Mouse (Mus musculus): ENCODE measurements at regions not wholly inside any gene's neighbourhood (a gene's known extent, or its start where the extent isn't known, plus 50 kb on each side); places are given as distances from the start of the nearest gene placed in this dataset.

DNA sequence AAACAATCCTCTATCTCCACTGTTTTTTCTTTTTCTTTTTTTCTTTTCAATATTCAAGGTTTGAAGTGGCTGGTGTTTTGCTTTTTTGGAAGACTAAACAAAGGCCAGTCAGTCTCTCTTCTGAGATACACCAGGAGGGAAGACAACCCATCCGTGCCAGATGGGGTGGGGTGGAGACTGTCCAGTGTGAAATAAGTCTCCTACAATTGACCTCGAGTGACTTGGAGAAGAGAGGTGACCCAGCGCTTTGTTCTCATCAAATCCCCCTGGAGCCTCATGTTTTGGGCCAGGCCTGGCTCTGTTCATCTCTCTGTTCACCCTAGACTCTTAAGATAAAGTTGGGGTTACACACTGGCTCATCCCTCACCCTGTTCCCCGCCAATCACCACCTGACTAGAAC lies 169.2 kb upstream of the Tbca start:
- ATAC-seq (replicated peaks; ENCODE audit: low read depth, poor library complexity, severe bottlenecking), result no peak

DNA sequence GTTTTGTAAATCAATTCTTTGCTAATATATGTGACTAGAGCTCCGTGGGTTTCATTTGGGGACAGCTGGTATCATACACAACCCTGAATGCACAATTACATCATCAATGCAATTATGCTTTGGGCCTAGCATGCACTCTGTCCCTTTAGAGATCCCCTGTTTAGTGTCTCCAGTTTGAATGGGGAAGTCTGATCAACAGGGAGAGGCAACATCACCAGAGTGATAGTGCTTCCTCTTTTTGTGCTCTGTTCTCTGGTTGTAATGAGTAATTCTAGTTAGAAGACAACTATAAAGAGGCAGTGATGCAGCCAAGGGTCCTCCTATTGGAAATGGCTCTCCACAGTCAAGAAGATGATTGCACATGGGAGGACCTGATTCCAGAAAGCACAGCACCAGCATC lies 158.7 kb upstream of the Tbca start:
- 0 out of 2 replicates have a peak, but pooled peaks have one; percentile 47 for ATAC-seq (replicated peaks; ENCODE audit: low read depth, poor library complexity, severe bottlenecking)

DNA sequence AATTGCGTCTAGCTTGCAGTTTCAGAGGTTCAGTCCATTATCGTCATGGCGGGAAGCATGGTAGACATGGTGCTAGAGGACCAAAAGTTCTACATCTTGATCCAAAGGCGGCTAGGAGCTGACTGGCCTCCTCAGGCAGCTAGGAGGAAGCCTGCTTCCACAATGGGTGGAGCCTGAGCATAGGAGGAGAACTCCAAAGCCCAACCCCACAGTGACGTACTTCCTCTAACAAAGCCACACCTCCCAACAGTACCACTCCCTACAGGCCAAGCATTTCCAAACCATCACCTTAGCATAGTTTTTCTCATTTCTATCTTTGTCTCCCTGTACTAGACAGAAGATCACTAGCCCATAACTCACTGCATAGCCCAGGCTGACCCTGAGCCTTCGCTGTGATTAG lies 158.0 kb upstream of the Tbca start:
- ATAC-seq (replicated peaks; ENCODE audit: low read depth, poor library complexity, severe bottlenecking), result no peak

DNA sequence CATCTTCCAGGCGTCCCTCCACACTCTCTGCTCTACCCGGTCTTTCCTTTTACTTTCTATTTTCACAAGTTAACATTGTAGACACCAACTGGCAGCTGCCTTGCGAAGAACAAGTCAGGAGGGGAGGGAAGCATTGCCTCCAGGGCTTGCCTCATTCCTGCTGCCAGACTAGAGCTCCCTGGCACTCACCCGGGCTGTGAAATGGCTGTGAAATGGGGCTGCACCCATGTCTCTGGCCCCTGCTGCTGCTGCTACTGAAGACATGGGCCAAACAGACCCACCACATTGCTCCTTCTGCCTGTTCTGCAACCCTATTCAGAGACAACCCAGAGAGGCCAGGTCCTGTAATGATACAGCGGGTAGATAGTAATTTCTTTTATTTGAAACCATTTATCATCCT lies 156.0 kb upstream of the Tbca start:
- no peak for ATAC-seq (replicated peaks; ENCODE audit: low read depth, poor library complexity, severe bottlenecking)

DNA sequence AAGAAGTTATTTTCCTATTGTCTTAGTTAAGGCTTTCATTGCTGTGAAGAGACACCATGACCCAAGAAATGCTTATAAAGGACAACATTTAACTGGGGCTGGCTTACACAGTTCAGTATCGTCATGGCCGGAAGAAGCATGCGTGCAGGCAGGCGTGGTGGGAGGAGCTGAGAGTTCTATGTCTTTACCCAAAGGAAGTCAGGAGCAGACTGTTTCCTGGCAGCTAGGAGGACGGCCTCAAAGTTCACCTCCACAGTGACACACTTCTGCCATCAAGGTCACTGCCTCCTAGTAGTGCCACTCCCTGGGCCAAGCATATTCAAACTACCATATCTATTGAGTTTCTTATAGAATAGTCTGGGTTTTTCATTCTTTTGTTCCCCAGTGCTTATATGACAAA lies 148.4 kb upstream of the Tbca start:
- ATAC-seq (replicated peaks; ENCODE audit: low read depth, poor library complexity, severe bottlenecking), result no peak

DNA sequence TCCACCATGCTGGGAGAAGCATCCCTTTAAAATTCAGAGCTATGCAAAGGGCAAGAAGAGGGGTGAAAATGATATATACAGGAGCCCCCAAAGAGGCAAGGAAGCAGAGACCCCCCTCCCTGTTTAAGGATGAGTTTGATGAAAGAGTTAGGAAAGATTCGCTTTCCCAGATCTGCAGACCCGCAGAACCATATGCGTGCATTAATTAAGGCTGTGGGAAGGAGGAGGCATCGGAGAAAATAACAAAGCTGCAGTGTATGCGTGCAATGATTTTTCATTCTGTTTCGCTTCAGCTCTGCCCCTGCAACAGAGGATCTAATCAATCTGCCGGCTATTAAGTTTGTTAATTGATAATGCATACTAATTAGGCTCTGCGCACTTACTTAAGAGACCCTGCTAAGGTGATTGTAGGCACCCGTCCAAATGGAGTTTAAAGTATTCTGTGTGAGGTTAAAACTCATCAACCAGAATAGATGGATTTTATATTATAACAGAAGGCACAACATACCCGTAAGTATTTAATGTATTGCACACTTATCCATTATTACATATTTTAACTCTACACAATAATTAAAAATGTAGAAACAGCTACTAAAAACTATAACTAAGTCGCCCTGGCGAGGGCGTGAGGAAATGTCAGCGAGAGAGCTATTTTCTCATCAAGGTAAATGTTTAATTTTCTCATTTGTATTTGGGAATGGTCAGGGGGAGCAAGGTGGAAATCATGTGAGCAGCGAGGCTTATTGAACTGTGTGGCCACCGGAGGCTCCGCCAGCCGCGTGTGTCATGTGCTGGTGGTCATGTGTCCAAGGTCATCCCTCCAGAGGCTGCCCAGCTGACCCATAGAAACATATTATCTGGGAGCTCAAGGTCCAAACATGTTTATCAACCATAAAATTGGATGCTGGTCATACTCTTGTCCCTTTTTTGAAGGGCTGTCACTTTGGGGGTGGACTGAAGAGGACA lies 143.2 kb upstream of the Tbca start:
- ATAC-seq (replicated peaks; ENCODE audit: low read depth, poor library complexity, severe bottlenecking), result no peak

DNA sequence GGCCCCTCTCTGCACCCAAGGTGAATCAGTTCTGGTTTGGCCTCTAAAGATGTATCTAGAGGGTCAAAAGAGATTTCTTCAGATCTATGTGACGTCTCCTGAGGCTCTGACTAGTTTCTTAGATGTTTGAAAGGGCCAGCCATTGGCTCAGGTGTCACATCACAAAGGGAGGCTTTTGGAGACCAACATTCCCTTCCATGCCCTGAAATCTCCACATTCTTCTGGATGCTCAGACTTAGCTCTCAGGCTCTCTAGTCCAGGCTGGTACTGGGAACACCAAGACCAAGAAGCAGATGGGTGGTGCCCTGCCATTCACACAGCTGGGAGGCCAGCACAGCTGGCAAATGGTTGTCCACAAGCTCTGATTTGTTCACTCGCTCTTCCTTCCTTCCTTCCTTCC lies 142.4 kb upstream of the Tbca start:
- no peak for ATAC-seq (replicated peaks; ENCODE audit: low read depth, poor library complexity, severe bottlenecking)

DNA sequence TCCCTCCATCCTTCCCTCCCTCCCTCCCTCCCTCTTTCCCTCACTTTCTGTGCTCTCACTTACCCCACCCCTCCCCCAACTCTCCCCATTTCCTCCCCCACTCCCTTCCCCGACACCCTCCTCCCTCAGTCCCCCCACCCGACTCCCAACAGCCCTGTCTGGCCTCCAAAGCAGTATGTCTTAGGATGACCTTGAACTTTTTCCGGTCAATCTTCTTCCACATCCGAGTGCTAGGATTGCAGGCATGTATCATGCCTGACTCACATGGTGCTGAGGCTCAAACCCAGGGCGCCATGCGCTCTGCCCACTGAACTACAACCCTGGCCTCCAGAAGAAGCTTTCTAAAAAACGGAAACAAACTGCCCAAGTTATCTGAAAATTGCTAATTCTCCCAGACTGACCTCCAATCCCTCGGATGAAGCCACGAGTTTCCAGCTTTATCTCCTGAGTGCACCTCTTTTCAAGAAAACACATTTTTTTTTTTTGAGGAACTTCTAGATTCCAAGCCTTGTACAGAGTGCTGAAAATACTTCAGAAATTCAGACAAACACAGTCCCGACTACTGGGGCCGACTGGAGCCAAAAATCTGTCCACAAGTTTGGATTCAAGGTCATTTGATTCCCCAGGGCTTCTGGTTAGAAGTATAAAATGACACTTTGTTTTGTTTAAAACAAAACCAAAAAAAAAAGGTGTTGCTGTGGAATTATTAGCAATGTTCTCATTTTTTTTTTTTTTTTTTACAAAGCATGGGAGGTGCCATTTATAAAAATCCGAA lies 141.7 kb upstream of the Tbca start:
- ATAC-seq (replicated peaks; ENCODE audit: low read depth, poor library complexity, severe bottlenecking), result no peak

DNA sequence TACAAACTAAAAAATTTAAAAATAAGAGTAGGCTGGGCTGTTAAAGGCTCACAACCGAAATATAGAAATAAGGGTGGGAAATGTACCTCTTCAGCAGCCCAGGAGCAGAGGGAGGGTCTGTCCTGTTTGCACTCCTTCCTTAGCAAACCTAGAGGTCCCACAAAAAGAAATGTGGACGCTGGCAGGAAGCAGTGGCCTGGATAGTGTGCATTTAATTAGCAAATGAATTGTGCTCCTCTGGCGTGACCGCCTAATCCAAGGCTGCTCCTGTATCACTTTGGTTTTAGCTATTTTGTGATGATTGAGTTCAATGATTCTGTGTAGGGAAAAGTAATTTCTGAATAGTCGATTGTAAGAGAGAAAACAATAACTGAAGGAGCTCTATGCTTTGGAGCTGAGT lies 141.1 kb upstream of the Tbca start:
- ATAC-seq (replicated peaks; ENCODE audit: low read depth, poor library complexity, severe bottlenecking), result no peak

DNA sequence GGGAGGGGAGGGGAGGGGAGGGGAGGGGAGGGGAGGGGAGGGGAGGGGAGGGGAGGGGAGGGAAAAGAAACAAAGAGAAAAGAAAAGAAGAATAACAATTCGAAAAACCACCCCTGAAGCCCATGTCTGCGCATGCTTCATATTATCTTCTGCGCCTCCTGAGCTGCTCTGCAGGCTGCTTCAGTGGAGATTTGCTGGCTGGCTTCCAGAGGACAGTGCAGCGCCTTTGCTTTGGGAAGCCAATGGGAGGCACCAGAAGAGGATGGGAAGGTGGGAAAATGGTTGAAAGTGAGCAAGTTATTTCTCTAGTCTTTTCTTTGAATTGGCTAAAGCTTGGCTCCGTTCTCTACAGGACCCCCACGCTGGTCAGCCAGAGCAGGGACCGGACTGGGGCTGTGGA lies 137.8 kb upstream of the Tbca start:
- ATAC-seq (replicated peaks; ENCODE audit: low read depth, poor library complexity, severe bottlenecking), result no peak

DNA sequence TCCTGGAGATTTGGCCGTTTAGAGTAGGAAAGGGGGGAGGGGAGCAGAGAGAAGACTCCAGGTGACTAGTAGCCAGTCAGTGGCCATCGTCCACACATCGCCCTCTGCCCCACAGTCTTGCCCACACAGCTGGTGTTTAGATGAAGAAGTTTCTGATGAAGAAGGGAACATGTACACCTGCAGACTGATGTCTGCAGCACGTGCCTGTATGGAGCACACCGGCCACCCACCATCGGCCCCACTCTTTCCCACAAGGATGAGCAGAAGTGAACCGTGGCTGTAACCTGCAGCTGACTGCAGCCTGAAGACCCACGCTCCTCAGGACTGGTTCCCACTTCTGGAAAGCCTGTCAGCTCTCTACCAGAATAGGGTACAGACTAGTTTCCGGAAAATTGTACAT lies 121.1 kb upstream of the Tbca start:
- no peak for ATAC-seq (replicated peaks; ENCODE audit: low read depth, poor library complexity, severe bottlenecking)

DNA sequence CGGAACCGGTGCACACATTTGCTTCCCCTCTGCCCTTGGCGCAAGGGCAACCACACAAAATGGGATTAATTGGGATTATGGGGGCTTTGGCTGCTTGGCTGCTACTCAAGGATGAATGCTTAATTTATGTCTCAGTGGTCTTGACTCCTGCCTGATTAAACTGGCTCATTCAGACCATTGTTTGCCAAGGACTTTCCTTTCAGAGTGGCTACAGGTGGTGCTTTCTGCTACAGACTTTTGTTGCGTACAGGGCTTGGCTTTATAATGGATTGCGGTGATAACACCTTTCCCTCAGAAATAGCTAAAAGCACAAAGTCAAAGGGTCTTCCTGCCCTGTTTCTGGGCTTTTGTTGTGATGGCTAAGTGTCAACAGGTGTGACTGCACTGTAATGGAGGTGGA lies 120.4 kb upstream of the Tbca start:
- no peak for ATAC-seq (replicated peaks; ENCODE audit: low read depth, poor library complexity, severe bottlenecking)

DNA sequence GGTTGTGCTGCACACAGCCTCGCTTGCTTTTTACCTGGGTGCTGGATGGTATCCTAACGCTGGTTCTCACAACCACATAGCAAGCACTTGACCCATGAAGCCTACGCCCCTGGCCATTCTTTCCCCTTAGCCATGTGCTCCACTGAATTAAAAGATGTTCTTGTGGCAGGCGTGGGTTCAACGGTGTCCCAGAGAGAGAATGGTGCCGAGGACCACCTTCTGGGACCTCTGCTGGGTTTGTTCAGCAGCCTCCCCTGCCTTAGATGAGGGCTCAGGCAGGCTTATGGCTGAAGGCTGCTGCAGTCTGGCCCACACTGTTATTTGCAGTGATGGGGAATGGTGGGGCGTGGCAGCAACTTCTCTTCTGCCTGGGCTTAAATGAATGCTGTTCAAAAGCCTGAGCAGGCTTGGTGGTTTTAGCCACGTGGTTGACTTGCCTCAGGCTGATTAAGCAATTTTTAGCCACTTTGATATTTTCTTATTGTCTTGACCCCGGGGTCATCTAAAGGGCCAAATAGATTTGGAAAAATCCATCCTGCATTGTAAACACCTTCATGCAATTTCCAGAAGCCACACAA lies 119.5 kb upstream of the Tbca start:
- ATAC-seq (replicated peaks; ENCODE audit: low read depth, poor library complexity, severe bottlenecking), result 0 out of 2 replicates have a peak, but pooled peaks have one; percentile 52

DNA sequence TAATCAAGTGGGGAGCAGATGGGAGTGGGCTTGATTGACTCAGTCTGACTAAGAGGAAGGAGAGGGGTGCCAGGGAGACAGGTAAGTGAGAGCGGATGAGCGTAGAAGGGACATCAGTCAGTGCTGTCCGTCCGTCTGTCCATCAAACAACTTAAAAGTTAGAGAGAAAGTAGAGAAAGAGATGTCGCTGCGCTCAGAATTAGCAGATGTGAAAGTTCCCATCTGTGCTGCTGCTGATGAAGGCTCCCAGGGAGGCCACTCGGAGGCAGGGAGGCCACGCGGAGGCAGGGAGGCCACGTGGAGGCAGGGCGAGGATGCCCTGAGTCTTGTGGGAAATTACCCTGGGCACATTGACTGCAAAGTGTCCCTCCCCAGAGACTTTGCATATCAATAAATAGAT lies 118.4 kb upstream of the Tbca start:
- no peak for ATAC-seq (replicated peaks; ENCODE audit: low read depth, poor library complexity, severe bottlenecking)

DNA sequence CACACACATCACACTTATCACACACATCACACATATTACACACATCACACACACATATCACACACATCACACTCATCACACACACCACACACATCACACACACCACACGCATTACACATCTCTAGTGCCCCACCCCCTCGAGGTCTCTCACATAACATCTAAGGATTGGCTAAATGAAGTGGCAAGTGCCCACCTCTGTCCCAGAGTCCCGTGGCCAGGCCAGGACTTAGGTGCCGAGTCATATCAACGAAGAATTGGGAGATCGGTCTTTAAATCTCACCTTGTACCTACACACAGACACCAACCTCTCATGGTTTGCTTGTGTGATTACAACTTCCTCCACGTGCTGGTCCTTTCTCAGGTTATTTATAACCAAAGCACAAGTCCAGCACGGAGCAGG lies 117.7 kb upstream of the Tbca start:
- no peak for ATAC-seq (replicated peaks; ENCODE audit: low read depth, poor library complexity, severe bottlenecking)

DNA sequence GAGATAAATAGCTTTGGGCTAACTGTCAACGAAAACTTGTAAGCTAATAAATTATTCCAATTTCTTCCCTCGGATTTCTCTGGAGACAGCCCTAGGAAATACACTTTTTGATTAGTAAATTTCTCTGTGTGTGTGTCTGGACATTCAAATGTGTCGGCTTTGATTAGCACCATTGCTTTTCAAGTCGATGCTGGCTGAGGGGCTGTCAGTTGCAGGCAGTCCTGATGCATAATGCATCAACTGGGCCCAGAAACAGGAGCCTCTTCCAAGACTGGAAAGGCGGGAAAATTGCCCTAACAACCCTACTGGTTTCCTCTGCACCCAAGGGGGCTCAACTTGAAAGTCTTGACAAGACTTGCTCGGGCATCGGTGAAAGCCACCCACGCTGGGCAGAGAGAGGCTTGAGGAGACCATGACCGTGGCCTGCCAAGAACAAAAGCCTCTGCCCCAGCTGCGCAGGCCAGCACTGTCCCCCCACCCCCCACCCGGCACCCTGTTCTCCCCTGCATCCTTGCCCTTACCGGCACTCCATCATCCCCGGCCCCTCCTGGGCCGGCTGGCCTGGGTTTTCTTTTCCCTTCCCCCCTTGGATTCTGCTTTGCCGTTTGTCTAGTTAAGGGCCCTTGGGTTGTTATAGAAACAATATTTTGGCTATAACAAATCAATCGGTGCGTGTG lies 108.1 kb upstream of the Tbca start:
- ATAC-seq (replicated peaks; ENCODE audit: low read depth, poor library complexity, severe bottlenecking), result no peak

DNA sequence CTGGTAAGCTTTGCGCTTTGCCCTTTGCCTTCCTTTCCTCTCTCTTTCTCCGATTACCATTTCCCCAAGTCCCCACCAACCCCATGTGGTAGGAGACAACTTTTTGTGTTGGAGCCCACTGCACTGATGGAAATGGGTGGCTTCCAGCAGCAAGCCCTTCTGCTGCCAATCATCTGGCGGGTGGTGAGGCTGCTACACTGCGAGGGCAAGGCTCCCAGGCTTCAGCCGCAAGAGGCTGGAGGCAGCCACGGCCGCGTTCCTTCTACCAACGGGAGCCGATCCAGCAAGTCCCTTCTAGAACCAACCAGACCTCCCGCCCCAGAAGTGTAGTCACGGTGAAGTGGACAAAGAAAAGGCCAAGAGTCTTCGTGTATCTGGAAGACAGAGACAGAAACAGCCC lies 107.1 kb upstream of the Tbca start:
- no peak for ATAC-seq (replicated peaks; ENCODE audit: low read depth, poor library complexity, severe bottlenecking)

DNA sequence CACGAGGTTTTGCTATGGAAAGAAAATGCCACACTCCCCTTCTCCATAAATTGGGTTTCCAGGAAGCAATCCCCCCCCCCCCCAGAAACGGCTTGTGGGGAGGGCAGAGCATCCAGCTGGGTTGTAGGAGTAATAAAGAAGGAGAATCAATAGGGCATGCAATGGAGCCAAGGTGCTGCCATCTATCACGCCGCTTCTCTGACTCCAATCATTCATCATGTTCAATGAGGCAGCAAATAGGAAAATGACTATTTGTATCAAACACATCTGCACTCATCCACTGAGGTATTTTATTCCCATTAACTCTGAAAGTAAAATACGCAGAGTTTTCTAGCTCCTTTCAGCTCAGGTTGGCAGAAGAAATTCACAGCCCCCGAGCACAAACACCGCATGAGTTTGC lies 103.5 kb upstream of the Tbca start:
- no peak for ATAC-seq (replicated peaks; ENCODE audit: low read depth, poor library complexity, severe bottlenecking)

DNA sequence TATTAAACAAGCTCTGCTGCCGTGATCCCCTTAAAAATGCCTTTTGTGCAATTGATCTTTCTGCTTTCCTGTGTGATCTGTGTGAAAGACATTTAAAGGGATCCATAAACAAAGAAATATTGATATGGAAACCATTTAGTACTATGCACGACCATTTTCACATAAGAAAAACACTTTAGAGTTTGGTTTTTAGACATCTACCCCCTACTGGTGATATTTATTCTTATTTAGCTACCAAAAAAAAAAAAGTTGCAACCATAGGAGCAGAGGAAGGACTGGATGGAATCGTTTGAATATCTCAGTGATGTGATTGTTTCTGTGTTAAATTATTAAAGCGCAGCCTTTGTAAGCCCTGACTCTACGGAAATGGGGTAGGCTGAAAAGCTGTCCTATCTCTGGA lies 101.4 kb upstream of the Tbca start:
- ATAC-seq (replicated peaks; ENCODE audit: low read depth, poor library complexity, severe bottlenecking), result no peak

DNA sequence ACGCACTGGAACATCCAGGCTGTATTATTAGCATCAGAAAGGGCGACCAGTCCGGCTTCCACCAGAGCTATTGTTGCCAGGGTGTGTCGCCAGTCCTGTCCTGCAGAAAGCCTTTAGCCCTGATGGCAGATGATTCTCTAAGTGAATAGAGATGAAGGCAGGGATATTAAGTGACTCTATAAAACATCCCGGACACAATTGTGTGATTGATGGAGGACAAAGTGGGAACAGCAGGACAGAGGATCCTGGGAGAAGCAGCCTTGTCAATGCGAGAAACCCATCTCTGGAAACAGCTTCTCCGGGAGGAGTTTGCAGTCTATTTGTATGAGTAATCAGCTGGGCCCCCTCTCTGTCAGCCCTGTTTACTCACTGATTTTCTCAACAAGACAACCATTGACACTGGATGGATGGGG lies 82.1 kb upstream of the Tbca start:
- no peak for ATAC-seq (replicated peaks; ENCODE audit: low read depth, poor library complexity, severe bottlenecking)
